Mouse (Mus musculus): ENCODE measurements at regions not wholly inside any gene's neighbourhood (a gene's known extent, or its start where the extent isn't known, plus 50 kb on each side); places are given as distances from the start of the nearest gene placed in this dataset.
A peak's percentile ranks its signal among the peaks of the same experiment; 100 is the strongest.
"Not testable (repeated sequence)": the region's sequence is repeated elsewhere in the genome, so short reads cannot be mapped to it uniquely, and the experiment has no call there.

DNA sequence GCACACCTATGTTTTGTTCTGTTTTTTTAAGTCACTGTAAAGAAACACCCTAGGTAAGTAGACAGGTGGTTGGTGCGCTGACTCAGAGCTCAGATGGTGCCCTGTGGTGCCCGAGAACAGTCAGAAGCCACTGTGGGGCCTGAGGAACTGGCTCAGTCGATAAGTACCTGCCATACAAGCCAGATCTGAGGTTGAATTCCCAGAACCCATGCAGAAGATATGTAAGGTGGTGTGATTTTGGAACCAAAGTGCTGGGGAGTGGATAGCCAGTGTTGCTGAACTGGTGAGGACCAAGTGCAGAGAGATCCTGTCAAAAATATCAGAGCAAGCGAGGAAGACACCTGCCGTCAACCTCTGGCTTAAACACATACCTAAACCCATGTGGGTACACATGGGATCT is 65.4 kb downstream of the Chst1 start:
- H3K9ac ChIP-seq: no peak overlapping the region
- no peak overlapping the region for H3K27ac ChIP-seq (replicated peaks)
- no peak overlapping the region for H3K4me3 ChIP-seq (replicated peaks)
- no peak overlapping the region for H3K4me2 ChIP-seq
- H3K36me3 ChIP-seq (replicated peaks): no peaks in the 10 kb centered on the region
- no peak for ATAC-seq (ENCODE audit: insufficient read depth)
- no peaks in the 10 kb centered on the region for H3K27me3 ChIP-seq
- H3K9me3 ChIP-seq (replicated peaks): no peaks in the 10 kb centered on the region
- WGBS (ENCODE audit: insufficient replicate concordance): 47% methylated on average over 5 of the region's 5 CpGs
- H3K4me1 ChIP-seq (replicated peaks): peaks cover 13% of the 10 kb centered on the region; the same call in 1 of the 2 replicates

DNA sequence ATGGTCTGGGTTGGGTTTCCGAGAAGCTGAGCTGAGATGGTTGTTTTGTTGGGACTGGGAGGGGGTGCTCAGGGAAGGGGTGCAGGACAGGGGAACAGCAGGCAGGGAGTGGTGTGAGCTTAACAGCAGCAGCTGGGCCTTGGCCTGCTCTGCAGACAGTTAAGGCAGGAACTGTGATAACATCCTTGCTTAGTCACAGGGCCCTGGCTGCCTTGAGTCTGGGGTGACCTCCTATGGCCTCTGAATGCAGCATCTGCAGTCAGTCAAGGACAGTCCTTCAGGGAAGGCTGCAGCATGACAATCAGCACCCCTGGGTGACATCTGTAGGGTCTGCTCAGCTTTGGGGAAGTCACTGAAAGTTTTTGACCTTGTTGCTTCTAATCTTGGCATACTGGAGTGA is 67.7 kb downstream of the Chst1 start:
- peak; percentile 42 for ATAC-seq (ENCODE audit: insufficient read depth)
- no peaks in the 10 kb centered on the region; the same call in 1 of the 2 replicates for H3K27me3 ChIP-seq
- no peak overlapping the region for H3K4me3 ChIP-seq (replicated peaks)
- WGBS (ENCODE audit: insufficient replicate concordance): 16% methylated on average over 1 of the region's 1 CpGs
- no peaks in the 10 kb centered on the region for H3K9me3 ChIP-seq (replicated peaks)
- no peak overlapping the region for H3K4me2 ChIP-seq
- no peak overlapping the region for H3K9ac ChIP-seq
- H3K4me1 ChIP-seq (replicated peaks): peaks cover 13% of the 10 kb centered on the region; the same call in 1 of the 2 replicates
- no peak overlapping the region for H3K27ac ChIP-seq (replicated peaks)
- no peaks in the 10 kb centered on the region for H3K36me3 ChIP-seq (replicated peaks)

DNA sequence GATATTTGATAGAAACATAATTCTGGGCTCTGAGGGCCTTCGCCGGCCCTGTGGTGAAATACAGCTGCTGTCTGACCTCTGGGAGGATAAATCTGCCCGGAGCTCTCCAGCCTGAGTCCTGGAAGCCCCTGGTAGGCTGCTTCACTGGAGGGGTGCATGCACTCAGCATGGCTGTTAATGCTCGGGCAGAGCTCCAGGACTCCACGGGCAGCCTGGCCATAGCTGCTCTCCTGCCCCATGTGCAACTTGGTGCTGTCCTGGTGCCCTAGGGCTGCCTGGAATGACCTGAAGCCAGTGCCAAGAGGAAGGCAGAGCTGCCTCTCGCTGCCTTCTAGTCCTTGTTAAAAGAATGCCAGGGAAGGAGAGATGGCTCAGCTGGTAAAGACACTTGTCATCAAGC is 68.2 kb downstream of the Chst1 start:
- no peak for ATAC-seq (ENCODE audit: insufficient read depth)
- no peak overlapping the region for H3K27ac ChIP-seq (replicated peaks)
- H3K27me3 ChIP-seq: no peaks in the 10 kb centered on the region; the same call in 1 of the 2 replicates
- H3K4me1 ChIP-seq (replicated peaks): peaks cover 13% of the 10 kb centered on the region; the same call in 1 of the 2 replicates
- H3K4me3 ChIP-seq (replicated peaks): no peak overlapping the region
- H3K9ac ChIP-seq: no peak overlapping the region
- H3K4me2 ChIP-seq: no peak overlapping the region
- no peaks in the 10 kb centered on the region for H3K36me3 ChIP-seq (replicated peaks)
- H3K9me3 ChIP-seq (replicated peaks): no peaks in the 10 kb centered on the region
- 57% methylated on average over 6 of the region's 6 CpGs for WGBS (ENCODE audit: insufficient replicate concordance)

DNA sequence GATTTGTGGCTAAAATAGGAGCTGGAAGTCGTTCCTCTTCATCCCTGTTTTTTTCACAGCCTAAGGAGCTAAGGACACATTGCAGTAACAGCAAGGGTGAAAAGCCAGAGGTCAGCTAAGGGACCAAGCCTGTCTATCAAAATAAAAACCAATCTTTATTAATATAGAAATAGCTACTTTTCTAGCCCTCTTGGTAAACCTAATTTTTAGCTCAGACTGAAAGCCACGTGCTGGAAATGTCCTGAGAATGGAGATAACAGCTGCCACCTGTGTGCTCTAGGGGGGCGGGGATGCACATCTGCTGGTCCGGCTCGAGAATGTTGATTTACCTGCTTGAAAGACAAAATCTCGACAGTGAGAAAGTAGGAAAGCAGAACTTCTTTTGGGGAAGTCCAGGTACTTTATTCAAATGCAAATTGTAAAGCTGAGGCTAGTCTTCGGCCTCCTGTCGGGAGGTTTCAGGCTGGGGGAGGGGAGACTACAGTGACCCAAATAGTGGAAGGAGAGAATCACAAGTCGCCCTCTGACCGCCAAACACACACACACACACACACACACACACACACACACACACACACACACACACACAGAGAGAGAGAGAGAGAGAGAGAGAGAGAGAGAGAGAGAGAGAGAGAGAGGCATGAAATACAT is 70.0 kb downstream of the Chst1 start:
- not testable (repeated sequence) for ATAC-seq (ENCODE audit: insufficient read depth)

DNA sequence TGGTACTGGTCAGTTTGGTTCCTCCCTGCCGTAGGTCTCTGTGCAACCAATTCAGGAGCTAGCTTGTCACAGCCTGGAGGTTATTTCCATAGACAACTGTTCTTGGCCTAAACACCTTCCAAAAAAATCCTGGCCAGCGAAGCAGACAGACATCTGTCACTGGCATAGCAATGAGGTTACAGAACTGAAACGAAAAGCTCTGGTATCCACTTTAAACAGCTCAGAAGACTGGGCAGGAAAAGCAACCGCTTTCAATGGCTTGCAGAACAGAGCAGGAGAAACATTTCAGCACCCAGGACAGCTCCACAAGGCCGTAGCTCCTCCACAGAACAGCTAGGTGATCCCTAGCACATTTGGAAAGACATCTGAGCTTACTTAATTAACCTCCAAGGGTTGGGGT is 72.1 kb downstream of the Chst1 start:
- H3K27me3 ChIP-seq: no peaks in the 10 kb centered on the region; the same call in 1 of the 2 replicates
- WGBS (ENCODE audit: insufficient replicate concordance): 28% methylated on average over 5 of the region's 5 CpGs
- H3K9me3 ChIP-seq (replicated peaks): no peaks in the 10 kb centered on the region
- H3K4me3 ChIP-seq (replicated peaks): no peak overlapping the region
- H3K36me3 ChIP-seq (replicated peaks): no peaks in the 10 kb centered on the region
- H3K9ac ChIP-seq: no peak overlapping the region
- H3K27ac ChIP-seq (replicated peaks): no peak overlapping the region
- no peak for ATAC-seq (ENCODE audit: insufficient read depth)
- H3K4me1 ChIP-seq (replicated peaks): peaks cover 13% of the 10 kb centered on the region; the same call in 1 of the 2 replicates
- H3K4me2 ChIP-seq: no peak overlapping the region

More for the DNA sequence above, 70.0 kb downstream of the Chst1 start:
- H3K4me1 ChIP-seq (replicated peaks): peaks cover 13% of the 10 kb centered on the region; the same call in 1 of the 2 replicates
- H3K9ac ChIP-seq; H3K9me3 ChIP-seq (replicated peaks); H3K36me3 ChIP-seq (replicated peaks); H3K4me2 ChIP-seq; H3K27me3 ChIP-seq; H3K27ac ChIP-seq (replicated peaks); H3K4me3 ChIP-seq (replicated peaks): not testable (repeated sequence)
- WGBS (ENCODE audit: insufficient replicate concordance): 27% methylated on average over 10 of the region's 10 CpGs

DNA sequence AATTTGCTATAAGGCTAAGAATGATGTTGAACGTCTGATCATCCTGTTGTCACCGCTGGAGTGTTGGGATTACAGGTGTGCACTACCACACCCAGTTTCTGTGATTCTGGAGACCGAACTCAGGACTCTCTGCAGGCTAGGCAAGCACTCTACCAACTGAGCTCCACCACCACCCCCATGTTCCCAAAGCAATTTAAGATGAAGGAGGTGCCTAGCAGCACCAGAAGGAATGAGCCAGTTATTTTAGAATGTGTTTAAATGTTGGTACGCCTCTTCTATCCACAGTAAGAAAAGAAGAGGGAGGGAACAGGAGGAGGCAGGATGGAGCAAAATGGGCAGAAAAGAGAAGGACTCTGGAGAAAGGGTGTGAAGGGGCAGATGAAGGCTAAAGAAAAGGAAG is 72.6 kb downstream of the Chst1 start:
- no peak for ATAC-seq (ENCODE audit: insufficient read depth)
- 51% methylated on average over 4 of the region's 4 CpGs for WGBS (ENCODE audit: insufficient replicate concordance)
- Histone ChIP-seq H3K4me1 (replicated peaks) (peaks cover 9% of the 10 kb centered on the region; the same call in 1 of the 2 replicates), H3K4me2 (no peak overlapping the region), H3K9me3 (replicated peaks) (no peaks in the 10 kb centered on the region), H3K36me3 (replicated peaks) (no peaks in the 10 kb centered on the region), H3K27ac (replicated peaks) (no peak overlapping the region), H3K4me3 (replicated peaks) (no peak overlapping the region), H3K9ac (no peak overlapping the region), H3K27me3 (no peaks in the 10 kb centered on the region; the same call in 1 of the 2 replicates)

DNA sequence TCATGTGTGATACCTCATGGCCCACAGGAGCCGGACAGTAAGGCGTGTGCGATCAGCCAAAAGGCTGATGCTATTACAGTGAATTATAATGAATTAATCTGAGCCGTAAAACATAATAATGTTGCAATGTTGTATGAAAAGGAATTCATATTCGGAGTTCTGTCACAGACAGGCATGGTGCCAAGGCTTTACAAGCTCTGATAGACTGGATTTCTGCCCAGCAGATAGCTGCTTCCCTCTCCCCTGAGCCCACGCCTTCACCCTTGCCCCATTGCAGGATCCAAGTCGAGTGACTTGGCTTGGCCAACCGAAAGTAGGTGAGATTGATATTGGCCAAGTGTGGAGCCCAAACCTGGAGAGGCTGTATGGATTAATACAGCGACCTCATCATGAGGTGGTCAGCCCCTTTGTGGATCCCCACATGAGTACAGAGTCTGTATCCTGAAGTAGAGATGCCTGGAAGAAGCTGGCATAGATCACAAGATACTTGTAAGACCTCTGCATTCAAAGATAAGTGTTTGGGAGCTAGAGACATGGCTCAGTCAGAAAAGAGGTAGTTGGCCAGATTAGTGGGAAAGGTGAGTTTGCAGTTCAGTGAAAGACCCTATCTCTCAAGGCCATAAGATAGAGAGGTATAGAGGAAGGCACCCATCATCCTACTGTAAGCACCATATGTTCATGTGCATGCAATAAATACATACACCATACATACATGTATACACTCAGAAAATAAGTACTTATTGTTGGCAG is 73.7 kb downstream of the Chst1 start:
- WGBS (ENCODE audit: insufficient replicate concordance): 62% methylated on average over 9 of the region's 9 CpGs
- H3K36me3 ChIP-seq (replicated peaks): no peaks in the 10 kb centered on the region

DNA sequence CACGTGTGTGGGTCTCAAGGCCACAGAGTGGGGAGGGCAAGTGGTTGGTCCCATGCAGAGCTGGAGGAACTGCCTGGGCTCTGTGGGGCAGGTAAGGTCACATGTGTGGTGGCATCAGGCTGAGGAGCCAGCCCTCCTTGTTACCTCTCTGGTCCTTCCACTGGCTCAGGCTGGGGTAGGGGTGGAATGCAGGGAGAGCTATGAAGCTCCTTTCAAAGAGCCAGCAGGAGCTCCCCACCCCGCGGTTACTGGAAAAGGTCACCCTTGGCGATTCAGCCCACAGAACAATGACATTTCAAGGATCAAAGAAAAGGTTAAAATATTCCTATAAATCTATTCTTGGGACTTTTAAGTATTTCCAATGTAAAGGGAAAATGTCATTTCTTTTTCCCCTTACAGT is 74.4 kb downstream of the Chst1 start:
- WGBS (ENCODE audit: insufficient replicate concordance): 19% methylated on average over 4 of the region's 4 CpGs
- H3K9me3 ChIP-seq (replicated peaks): no peaks in the 10 kb centered on the region
- peaks cover 7% of the 10 kb centered on the region; the same call in 1 of the 2 replicates for H3K4me1 ChIP-seq (replicated peaks)
- H3K4me3 ChIP-seq (replicated peaks): no peak overlapping the region
- no peak overlapping the region for H3K9ac ChIP-seq
- H3K27ac ChIP-seq (replicated peaks): no peak overlapping the region
- no peaks in the 10 kb centered on the region; the same call in 1 of the 2 replicates for H3K27me3 ChIP-seq
- H3K36me3 ChIP-seq (replicated peaks): no peaks in the 10 kb centered on the region
- ATAC-seq (ENCODE audit: insufficient read depth): no peak
- H3K4me2 ChIP-seq: no peak overlapping the region

More for the DNA sequence above, 73.7 kb downstream of the Chst1 start:
- Histone ChIP-seq H3K27me3 (no peaks in the 10 kb centered on the region; the same call in 1 of the 2 replicates), H3K4me1 (replicated peaks) (0 out of 2 replicates have a peak, but pooled peaks cover 2% of the 10 kb centered on the region), H3K27ac (replicated peaks) (no peak overlapping the region), H3K9me3 (replicated peaks) (no peaks in the 10 kb centered on the region), H3K4me3 (replicated peaks) (no peak overlapping the region), H3K9ac (no peak overlapping the region), H3K4me2 (no peak overlapping the region)
- no peak for ATAC-seq (ENCODE audit: insufficient read depth)

DNA sequence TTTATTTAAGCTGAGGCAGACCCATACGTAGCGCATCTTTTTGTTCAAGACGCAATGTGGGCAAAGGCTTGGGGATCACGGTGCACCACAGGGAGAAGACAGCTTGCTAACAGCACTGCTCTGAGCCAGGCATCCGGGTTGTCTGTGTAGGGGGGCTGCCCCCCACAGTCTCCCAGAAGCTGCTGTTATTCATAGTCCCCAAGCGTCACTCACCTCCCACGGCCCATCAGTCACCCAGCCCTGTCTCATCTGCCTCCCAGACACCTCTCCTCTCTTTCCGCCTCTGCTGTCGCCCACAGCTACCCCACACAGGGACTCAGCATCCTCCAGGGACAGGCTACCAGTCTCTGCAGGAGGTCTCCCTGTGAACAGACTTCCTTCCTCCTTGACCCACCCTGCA is 75.7 kb downstream of the Chst1 start:
- Histone ChIP-seq H3K4me3 (replicated peaks) (no peak overlapping the region), H3K27ac (replicated peaks) (no peak overlapping the region), H3K9ac (no peak overlapping the region), H3K4me2 (no peak overlapping the region), H3K36me3 (replicated peaks) (no peaks in the 10 kb centered on the region), H3K9me3 (replicated peaks) (no peaks in the 10 kb centered on the region), H3K4me1 (replicated peaks) (peaks cover 12% of the 10 kb centered on the region), H3K27me3 (no peaks in the 10 kb centered on the region)
- no peak for ATAC-seq (ENCODE audit: insufficient read depth)
- WGBS (ENCODE audit: insufficient replicate concordance): 39% methylated on average over 9 of the region's 9 CpGs

DNA sequence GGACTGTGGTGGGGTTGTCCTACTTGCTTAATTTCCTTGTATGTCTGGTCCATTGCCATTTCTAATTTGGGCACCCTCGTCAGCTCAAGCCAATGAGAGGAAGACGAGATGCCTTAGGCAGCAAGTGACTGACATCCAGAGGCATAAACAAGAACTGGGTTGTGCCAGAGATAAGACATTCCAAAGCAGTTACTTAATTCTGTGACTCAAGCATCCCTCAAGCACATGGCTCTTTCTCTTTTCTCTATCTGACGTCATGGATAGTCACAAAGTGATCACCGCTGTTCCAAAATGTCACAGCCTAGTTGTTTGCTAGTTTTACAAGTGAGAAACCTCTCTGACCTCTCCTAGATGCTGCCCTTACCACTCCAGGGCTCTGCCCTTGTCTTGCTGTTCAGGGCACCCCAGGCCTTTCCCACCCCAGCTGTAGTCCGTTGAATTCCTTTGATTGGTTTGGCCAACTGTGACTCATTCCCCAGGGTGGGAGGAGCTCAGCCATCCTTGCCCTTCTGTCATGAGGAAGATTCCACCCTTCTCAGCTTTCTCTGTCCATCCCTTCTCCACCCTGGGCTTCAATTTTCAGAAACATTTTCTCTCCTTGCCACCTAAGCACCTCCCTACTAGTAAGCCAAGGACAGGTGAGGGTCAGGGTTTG is 78.9 kb downstream of the Chst1 start:
- Histone ChIP-seq H3K9ac (no peak overlapping the region), H3K27me3 (no peaks in the 10 kb centered on the region), H3K9me3 (replicated peaks) (no peaks in the 10 kb centered on the region), H3K36me3 (replicated peaks) (no peaks in the 10 kb centered on the region), H3K4me1 (replicated peaks) (peaks cover 12% of the 10 kb centered on the region), H3K4me3 (replicated peaks) (no peak overlapping the region), H3K4me2 (no peak overlapping the region), H3K27ac (replicated peaks) (no peak overlapping the region)
- 50% methylated on average over 5 of the region's 5 CpGs for WGBS (ENCODE audit: insufficient replicate concordance)
- ATAC-seq (ENCODE audit: insufficient read depth): no peak

Measured in liver, embryonic 15.5 days (tissue).